Mouse (Mus musculus): Measurements from ENCODE around the gene Nrgn. TPM values are rescaled to one million over a fixed set of nuclear protein-coding genes. Genes with fewer than 3 reads are reported as not detected.

Nrgn gene
- total RNA-seq, 2 experiments from 2014 or later, result 1,927 to 1,950 TPM

DNA sequence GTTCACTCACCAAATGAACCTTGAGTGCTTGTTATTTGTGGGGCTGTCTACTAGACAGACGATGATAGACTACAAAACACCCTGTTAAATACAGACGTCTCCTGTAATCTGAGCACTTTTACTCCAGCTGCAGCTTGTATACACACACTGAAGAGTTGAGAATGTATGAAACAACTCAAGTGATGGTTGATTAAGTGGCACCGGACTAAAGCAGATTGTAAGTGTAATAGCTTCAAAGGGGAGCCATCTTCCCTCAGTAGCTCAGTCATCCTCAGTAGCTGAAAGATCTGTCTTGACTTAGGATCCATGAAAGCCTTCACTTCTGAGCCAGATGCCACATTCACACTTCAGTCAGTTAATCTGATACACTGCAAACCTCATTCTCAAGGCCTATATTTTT is 56.9 kb downstream of the Nrgn start:
- Histone ChIP-seq H3K4me3 (no peak overlapping the region), H3K27ac (no peak overlapping the region)
- no peak for DNase-seq (ENCODE audit: extremely low spot score in 1 of 2, low spot score in 2 of 2)
- no peak for TF ChIP-seq CTCF (IDR thresholded peaks at IDR 0.05)
- intact Hi-C loops (cut with DNase I), result no loop called here

Other genes with a start within 250 kb of the Nrgn start
- gene Ccdc15, start 204.5 kb downstream of the Nrgn start, total RNA-seq (2021), result 1 to 10 TPM; 1.9 to 2.5 TPM
- gene Hepacam, start 185.6 kb downstream of the Nrgn start, total RNA-seq (2021), result 10 to 100 TPM; 53.6 to 53.7 TPM
- 1 to 10 TPM; 8.0 to 9.5 TPM for gene Robo4, start 151.0 kb downstream of the Nrgn start, total RNA-seq (2021)
- 10 to 100 TPM; 30.9 to 34.3 TPM for gene Robo3, start 119.7 kb downstream of the Nrgn start, total RNA-seq (2021)
- gene Msantd2, start 63.6 kb downstream of the Nrgn start, total RNA-seq (2021), result 10 to 100 TPM; 21.4 to 26.7 TPM
- 10 to 100 TPM; 19.6 to 22.5 TPM for gene Esam, start 24.8 kb downstream of the Nrgn start, total RNA-seq (2021)
- gene Vsig2, start 13.6 kb downstream of the Nrgn start, total RNA-seq (2021), result 1 to 10 TPM; 4.1 to 4.5 TPM
- 10 to 100 TPM; 17.1 to 18.8 TPM for gene Siae, start 2.8 kb upstream of the Nrgn start, total RNA-seq (2021)
- 1 to 10 TPM; 1.7 to 2.1 TPM for gene Spa17, start 60.8 kb upstream of the Nrgn start, total RNA-seq (2021)
- gene Tbrg1, start 104.4 kb upstream of the Nrgn start, total RNA-seq (2021), result 10 to 100 TPM; 52.5 to 59.8 TPM
- gene Panx3, start 116.3 kb upstream of the Nrgn start, total RNA-seq (2021), result not detected
- not detected for gene Olfr160, start 163.3 kb upstream of the Nrgn start, total RNA-seq (2021)
- not detected for gene Olfr874, start 192.2 kb upstream of the Nrgn start, total RNA-seq (2021)
- not detected for gene Olfr875, start 219.0 kb upstream of the Nrgn start, total RNA-seq (2021)